Mouse (Mus musculus) megakaryocyte, embryonic 14.5 days (primary cell): Measurements from ENCODE around the gene 1700029J07Rik.

Experiments
- FLI1 ChIP-seq: IDR thresholded peaks from 2 replicates; pipeline ENCODE4 v1.6.1; 2012; ENCODE audit warnings: low read length, inconsistent platforms, mixed read lengths
- GATA1 ChIP-seq: IDR thresholded peaks from 3 replicates; pipeline ENCODE4 v1.6.1; 2012; ENCODE audit warnings: mixed read lengths, low read length, inconsistent platforms, borderline replicate concordance

GRCm38 (mm10) chr8:45922116-45922515 lies 52.9 kb downstream of the 1700029J07Rik start:
- no peak for TF ChIP-seq GATA1
- TF ChIP-seq FLI1, result no peak
